22 mouse cellular contexts compared by ENCODE assay signal in the genomic region with DNA sequence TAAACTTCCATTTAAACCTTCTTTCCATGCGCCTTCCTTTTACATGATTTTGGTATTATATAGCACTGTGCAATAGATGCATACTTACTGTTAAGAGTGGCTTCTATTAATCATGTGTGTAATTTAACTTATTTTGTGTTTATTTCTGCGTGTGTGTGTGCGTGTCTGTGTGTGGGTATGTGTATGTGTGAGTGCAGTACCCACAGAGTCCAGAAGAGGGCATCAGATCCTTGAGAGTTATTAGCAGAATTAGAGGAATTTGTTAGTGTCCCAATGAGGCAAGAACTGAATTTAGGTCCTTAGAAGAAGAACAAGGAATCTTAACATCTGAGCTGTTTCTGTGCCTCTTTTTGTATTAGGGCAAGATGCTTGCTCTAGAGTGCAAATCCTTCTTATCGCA.
DNase-seq lines count a peak whose midpoint lies in the region; ATAC-seq and TF ChIP-seq lines count a peak whose summit lies in the region.
"Had no signal": no experiment of that assay in that cellular context is flagged by ENCODE, and none has a peak within 500 bp of the region (broad histone marks: within the 10 kb centered on the region; RNA-seq: fewer than 3 reads in every experiment).

No protein-coding gene starts in this region.

- no peaks in the 10 kb centered on the region for H3K4me1 ChIP-seq in heart, postnatal 0 days (ENCODE audit: control insufficient read depth, insufficient read depth)
- H3K4me1 ChIP-seq in lung, embryonic 14.5 days (ENCODE audit: insufficient read depth) = no peaks in the 10 kb centered on the region
- H3K4me1 ChIP-seq in lung, postnatal 0 days (ENCODE audit: insufficient read depth, low read depth, low read length) = no peaks in the 10 kb centered on the region
- H3K4me1 ChIP-seq: embryonic facial prominence, embryonic 15.5 days; heart, embryonic 13.5 days; limb, embryonic 13.5 days; midbrain, embryonic 15.5 days; neural tube, embryonic 15.5 days had no signal

- no peak for ATAC-seq in heart, postnatal 0 days (ENCODE audit: insufficient read depth, low read depth)
- ATAC-seq in lung, embryonic 14.5 days (ENCODE audit: insufficient read depth) = no peak
- ATAC-seq in lung, postnatal 0 days = no peak
- ATAC-seq in Patski = no peak
- no peak for ATAC-seq in cerebellum, adult (ENCODE audit: insufficient number of reproducible peaks, low FRiP score, low TSS enrichment)
- ATAC-seq: activated CD4-positive, CD25-positive, alpha-beta regulatory T cell, adult 4 months; midbrain, embryonic 15.5 days had no signal

- H3K4me3 ChIP-seq in heart, postnatal 0 days (ENCODE audit: low read depth, low read length) = no peak overlapping the region
- H3K4me3 ChIP-seq in lung, embryonic 14.5 days (ENCODE audit: low read depth, low read length) = no peak overlapping the region
- no peak overlapping the region for H3K4me3 ChIP-seq in lung, postnatal 0 days (ENCODE audit: low read depth, low read length)
- H3K4me3 ChIP-seq: embryonic facial prominence, embryonic 15.5 days; heart, embryonic 13.5 days; limb, embryonic 13.5 days; megakaryocyte, embryonic 14.5 days; midbrain, embryonic 15.5 days; neural tube, embryonic 15.5 days had no signal

- in situ Hi-C loops in Patski (cut with MboI; ENCODE audit: low pct_unique_long_range_greater_than_20kb) = no loop called here

- no peak overlapping the region for H3K9ac ChIP-seq in heart, postnatal 0 days (replicated peaks; ENCODE audit: low read depth, low read length)
- no peak overlapping the region for H3K9ac ChIP-seq in lung, embryonic 14.5 days
- H3K9ac ChIP-seq in lung, postnatal 0 days (replicated peaks; ENCODE audit: low read depth) = no peak overlapping the region
- H3K9ac ChIP-seq: embryonic facial prominence, embryonic 15.5 days; heart, embryonic 13.5 days; limb, embryonic 13.5 days; midbrain, embryonic 15.5 days; neural tube, embryonic 15.5 days had no signal

- POLR2A ChIA-PET in Patski (lab: Charles Lee) = no interaction called here

- TF ChIP-seq CTCF in heart, postnatal 0 days (IDR thresholded peaks at IDR 0.05; ENCODE audit: low read depth) = 0 out of 2 replicates have a peak, but pooled peaks have one; percentile 15
- TF ChIP-seq CTCF in lung, embryonic 14.5 days (IDR thresholded peaks at IDR 0.05; ENCODE audit: low read depth) = peak; percentile 39
- TF ChIP-seq CTCF in lung, postnatal 0 days (IDR thresholded peaks at IDR 0.05) = no peak; the same call in 1 of the 2 replicates
- TF ChIP-seq CTCF in Patski (IDR thresholded peaks at IDR 0.05) = peak; percentile 44

- H3K36me3 ChIP-seq in heart, postnatal 0 days (replicated peaks; ENCODE audit: control insufficient read depth, insufficient read depth, low read length) = no peaks in the 10 kb centered on the region
- no peaks in the 10 kb centered on the region for H3K36me3 ChIP-seq in lung, embryonic 14.5 days (ENCODE audit: insufficient read depth)
- no peaks in the 10 kb centered on the region for H3K36me3 ChIP-seq in lung, postnatal 0 days (ENCODE audit: insufficient read depth, low read length)
- H3K36me3 ChIP-seq: embryonic facial prominence, embryonic 15.5 days; heart, embryonic 13.5 days; limb, embryonic 13.5 days; midbrain, embryonic 15.5 days; neural tube, embryonic 15.5 days had no signal

- CTCF ChIA-PET in Patski (lab: Charles Lee) = no interaction called here

- H3K9me3 ChIP-seq in heart, postnatal 0 days (replicated peaks; ENCODE audit: control insufficient read depth, low read length) = 0 out of 2 replicates have a peak, but pooled peaks cover 6% of the 10 kb centered on the region
- 0 out of 2 replicates have a peak, but pooled peaks cover 3% of the 10 kb centered on the region for H3K9me3 ChIP-seq in lung, embryonic 14.5 days (ENCODE audit: low read depth, low read length)
- no peaks in the 10 kb centered on the region for H3K9me3 ChIP-seq in lung, postnatal 0 days (ENCODE audit: low read length)
- H3K9me3 ChIP-seq: midbrain, embryonic 15.5 days had no signal

- no peaks in the 10 kb centered on the region for H3K27me3 ChIP-seq in heart, postnatal 0 days (ENCODE audit: control insufficient read depth, insufficient read depth, low read length)
- H3K27me3 ChIP-seq in lung, embryonic 14.5 days (ENCODE audit: insufficient read depth, low read length) = no peaks in the 10 kb centered on the region
- H3K27me3 ChIP-seq in lung, postnatal 0 days (replicated peaks; ENCODE audit: insufficient read depth, low read length) = no peaks in the 10 kb centered on the region
- H3K27me3 ChIP-seq in Patski = peaks cover 57% of the 10 kb centered on the region
- H3K27me3 ChIP-seq: embryonic facial prominence, embryonic 15.5 days; heart, embryonic 13.5 days; limb, embryonic 13.5 days; megakaryocyte, embryonic 14.5 days; midbrain, embryonic 15.5 days; neural tube, embryonic 15.5 days had no signal

- no peak overlapping the region for H3K4me2 ChIP-seq in heart, postnatal 0 days (ENCODE audit: low read depth, low read length)
- H3K4me2 ChIP-seq in lung, embryonic 14.5 days = no peak overlapping the region
- H3K4me2 ChIP-seq in lung, postnatal 0 days (replicated peaks; ENCODE audit: low read depth, low read length) = no peak overlapping the region
- H3K4me2 ChIP-seq: embryonic facial prominence, embryonic 15.5 days; heart, embryonic 13.5 days; limb, embryonic 13.5 days; midbrain, embryonic 15.5 days; neural tube, embryonic 15.5 days had no signal

- no peak for TF ChIP-seq EP300 in heart, postnatal 0 days (IDR thresholded peaks at IDR 0.05; ENCODE audit: low read depth)
- no peak for TF ChIP-seq EP300 in lung, postnatal 0 days (IDR thresholded peaks at IDR 0.05)

- WGBS in heart, postnatal 0 days = 92% methylated on average over 4 of the region's 4 CpGs
- WGBS in lung, embryonic 14.5 days = 96% methylated on average over 4 of the region's 4 CpGs
- 96% methylated on average over 4 of the region's 4 CpGs for WGBS in lung, postnatal 0 days

- no peak overlapping the region for H3K27ac ChIP-seq in heart, postnatal 0 days (ENCODE audit: low read depth)
- H3K27ac ChIP-seq in lung, embryonic 14.5 days (ENCODE audit: low read depth) = no peak overlapping the region
- H3K27ac ChIP-seq in lung, postnatal 0 days (ENCODE audit: low read length) = no peak overlapping the region
- H3K27ac ChIP-seq: embryonic facial prominence, embryonic 15.5 days; heart, embryonic 13.5 days; limb, embryonic 13.5 days; midbrain, embryonic 15.5 days; neural tube, embryonic 15.5 days had no signal

- no peak for DNase-seq in heart, postnatal 0 days (ENCODE audit: low spot score)
- no peak for DNase-seq in heart, postnatal 4 days
- DNase-seq in lung, embryonic 14.5 days = no peak
- DNase-seq in lung, postnatal 0 days (ENCODE audit: low spot score) = no peak
- no peak for DNase-seq in Patski (ENCODE audit: low read depth, low spot score)
- DNase-seq in spleen, postnatal 10 days (ENCODE audit: low spot score in 2 of 2) = no peak
- DNase-seq: adrenal gland, postnatal 14 days; B cell, adult 2 months; cerebellum, adult 18-20 months; cerebellum, postnatal 36 days; heart, adult 11 months; right cerebral cortex, postnatal 14 days; spleen, adult 18-20 months; thymus, adult 18-20 months had no signal
